Mouse (Mus musculus): ENCODE measurements around the gene Mymx.

DNA sequence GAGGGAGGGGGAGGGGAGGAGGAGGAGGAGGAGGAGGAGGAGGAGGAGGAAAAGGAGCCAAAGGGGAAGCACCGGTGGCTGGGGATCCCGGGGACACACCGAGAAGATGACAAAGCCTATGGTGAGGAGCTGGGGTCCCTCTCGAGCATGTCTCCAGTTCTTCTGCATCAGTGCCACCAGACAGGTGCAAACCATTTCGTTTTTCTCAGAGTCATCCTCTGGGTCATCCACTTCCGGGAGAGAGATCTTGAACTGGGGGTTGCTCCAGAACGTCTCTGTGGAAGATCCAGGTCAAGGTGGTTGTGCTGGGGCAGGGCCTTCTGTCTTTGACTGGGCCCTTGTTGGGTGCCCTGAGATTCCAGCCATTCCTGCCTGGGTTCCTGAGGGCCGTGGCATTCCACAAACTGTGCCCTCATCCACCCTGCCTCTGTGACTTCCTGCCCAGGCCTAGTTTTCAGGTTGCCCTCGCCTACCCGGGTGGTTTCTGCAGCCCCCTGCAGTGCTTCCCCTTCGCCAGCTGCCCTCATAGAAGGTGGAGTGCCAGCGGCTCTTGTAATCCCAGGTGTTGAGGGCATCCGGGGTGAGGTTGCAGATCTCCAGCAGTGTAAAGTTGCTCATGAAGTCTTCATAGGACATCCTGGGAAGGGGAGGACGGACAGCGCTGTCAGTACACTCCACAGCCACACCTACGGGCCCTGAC lies 36.8 kb upstream of the Mymx start:
- TF ChIP-seq EP300 (IDR thresholded peaks at IDR 0.05; ENCODE audit: low read length), result no peak
- TF ChIP-seq TCF12 (IDR thresholded peaks at IDR 0.05; ENCODE audit: low read depth, low read length), result no peak
- no peak for TF ChIP-seq NELFE (IDR thresholded peaks at IDR 0.05; ENCODE audit: low read depth, low read length)
- no peak for TF ChIP-seq TBP (conservative IDR thresholded peaks at IDR 0.05; ENCODE audit: low read depth, low read length)
- TF ChIP-seq E2F4 (IDR thresholded peaks at IDR 0.05; ENCODE audit: insufficient replicate concordance, low read depth, low read length), result no peak

Measured in CH12.LX (cell line).